Mouse (Mus musculus) heart, embryonic 14.5 days (tissue): ENCODE results near the gene Stil. TPM values are rescaled to one million over a fixed set of nuclear protein-coding genes. Genes with fewer than 3 reads are reported as not detected.

Source experiments
- ATAC-seq: fragments of 200-750 bp; cut with Nextera tagmentation; 2 replicates; pipeline ENCODE4 v1.8.0; 2017; ENCODE audit warnings: low read depth, moderate TSS enrichment; ENCODE audit not compliant: insufficient number of reproducible peaks, insufficient read depth, low FRiP score
- H3K27ac ChIP-seq, 2 experiments: fragments of 200-500 bp in 1 of 2; fragments of 300-500 bp in 1 of 2; sonication (generic) in 1 of 2; replicated peaks in 1 of 2; 2 replicates each; pipeline ENCODE4 v1.5.1; 2012 to 2014; ENCODE audit warnings: low read depth in 2 of 2, low read length in 2 of 2, control low read depth in 1 of 2, mild to moderate bottlenecking in 1 of 2, mixed read lengths in 1 of 2; ENCODE audit not compliant: control insufficient read depth in 1 of 2, insufficient read depth in 1 of 2
- H3K27me3 ChIP-seq: fragments of 300-500 bp; sonication (generic); 2 replicates; pipeline ENCODE4 v1.6.1; 2014; ENCODE audit warnings: mild to moderate bottlenecking, low read length, control low read depth; ENCODE audit not compliant: control insufficient read depth, insufficient read depth
- H3K36me3 ChIP-seq: fragments of 300-500 bp; sonication (generic); 2 replicates; pipeline ENCODE4 v1.6.1; 2014; ENCODE audit warnings: mild to moderate bottlenecking, control low read depth, low read length, mixed read lengths; ENCODE audit not compliant: control insufficient read depth, insufficient read depth
- H3K4me1 ChIP-seq, 2 experiments: fragments of 200-500 bp in 1 of 2; fragments of 300-500 bp in 1 of 2; sonication (generic) in 1 of 2; 2 replicates each; pipeline ENCODE4 v1.6.1; 2012 to 2014; ENCODE audit warnings: low read length in 2 of 2, control low read depth in 1 of 2, mixed read lengths in 1 of 2; ENCODE audit not compliant: control insufficient read depth in 2 of 2, insufficient read depth in 2 of 2
- H3K4me2 ChIP-seq: fragments of 300-500 bp; sonication (generic); 2 replicates; pipeline ENCODE4 v1.6.1; 2014; ENCODE audit warnings: mild to moderate bottlenecking, low read length
- H3K4me3 ChIP-seq, 2 experiments: fragments of 200-500 bp in 1 of 2; fragments of 300-500 bp in 1 of 2; sonication (generic) in 1 of 2; 2 replicates each; pipeline ENCODE4 v1.5.1; 2012 to 2014; ENCODE audit warnings: low read length in 2 of 2, mild to moderate bottlenecking in 2 of 2, control low read depth in 1 of 2, low read depth in 1 of 2, moderate library complexity in 1 of 2; ENCODE audit not compliant: control insufficient read depth in 1 of 2, insufficient read depth in 1 of 2
- H3K9ac ChIP-seq: fragments of 300-500 bp; sonication (generic); 2 replicates; pipeline ENCODE4 v1.6.1; 2014; ENCODE audit warnings: mild to moderate bottlenecking, low read length
- H3K9me3 ChIP-seq: fragments of 300-500 bp; sonication (generic); 2 replicates; pipeline ENCODE4 v1.6.1; 2016; ENCODE audit warnings: low read length, control low read depth; ENCODE audit not compliant: control insufficient read depth
- WGBS: fragments of 180-500 bp; shearing (Covaris S2); extraction: QIAGEN DNeasy Blood & Tissue Kit; methylation state at CpG from one replicate; pipeline ENCODE4 v1.1.7; 2014; 5-methylcytosine and 5-hydroxymethylcytosine counted together
- polyA plus RNA-seq: library from polyadenylated mRNA; unstranded; fragments of >200 nt; fragmentation: Nextera tagmentation; extraction: Ambion mirVana; gene quantifications from 2 replicates; pipeline ENCODE4 v1.2.1, GENCODE M21; 2014

The Stil gene
- polyA plus RNA-seq, 1 experiment from 2014 or later: 9.8 TPM

DNA sequence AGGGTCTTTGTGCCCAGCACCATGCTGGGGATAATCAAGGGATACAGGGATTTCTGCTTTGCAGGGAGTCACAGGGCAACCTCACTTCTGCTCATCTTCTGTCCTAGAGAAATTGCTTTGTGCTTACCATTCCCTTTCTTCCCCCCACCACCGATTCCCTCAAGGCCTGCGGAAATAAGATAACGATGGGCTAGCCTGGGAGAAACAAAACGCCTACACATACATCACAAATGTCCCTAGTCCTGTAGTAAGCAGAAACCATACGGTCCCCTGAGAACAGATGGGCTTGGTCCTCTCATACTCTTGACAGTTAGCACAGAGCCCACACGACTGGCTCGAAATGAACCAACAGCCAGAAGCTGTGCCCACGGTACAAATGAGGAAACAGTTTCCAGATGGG is 48.2 kb downstream of the Stil start:
- Histone ChIP-seq H3K9me3 (no peaks in the 10 kb centered on the region), H3K4me2 (no peak overlapping the region), H3K4me1 (peaks cover 9 to 12% of the 10 kb centered on the region in 2 experiments), H3K36me3 (0 out of 2 replicates have a peak, but pooled peaks cover 5% of the 10 kb centered on the region), H3K9ac (no peak overlapping the region), H3K4me3 (no peak overlapping the region), H3K27me3 (peaks cover 25% of the 10 kb centered on the region; the same call in 1 of the 2 replicates), H3K27ac (no peak overlapping the region)
- 47% methylated on average over 8 of the region's 8 CpGs for WGBS
- no peak for ATAC-seq

DNA sequence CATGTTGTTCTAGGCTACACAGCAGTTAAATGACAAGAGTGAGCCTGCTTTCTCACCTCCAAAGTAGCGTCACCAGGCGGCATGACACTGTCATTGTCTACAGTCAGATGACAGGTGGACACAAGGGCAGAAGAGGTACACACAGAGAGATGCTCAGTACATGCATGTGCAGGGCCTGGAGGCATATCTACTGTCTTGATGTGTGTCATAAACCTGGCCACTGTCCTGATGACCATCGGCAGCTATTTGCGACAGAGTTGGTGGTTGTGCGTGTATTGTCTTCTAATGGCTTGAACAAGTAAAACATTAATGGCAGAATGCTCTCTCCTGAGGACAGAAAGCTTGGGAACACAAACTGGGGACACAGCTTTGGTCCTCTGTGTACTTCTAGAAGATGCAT is 51.3 kb downstream of the Stil start:
- 75% methylated on average over 5 of the region's 5 CpGs for WGBS
- Histone ChIP-seq H3K4me3 (no peak overlapping the region), H3K36me3 (no peaks in the 10 kb centered on the region), H3K9me3 (no peaks in the 10 kb centered on the region), H3K9ac (no peak overlapping the region), H3K4me2 (no peak overlapping the region), H3K27ac (no peak overlapping the region), H3K4me1 (peaks cover 10 to 13% of the 10 kb centered on the region in 2 experiments), H3K27me3 (peaks cover 48% of the 10 kb centered on the region)
- no peak for ATAC-seq

DNA sequence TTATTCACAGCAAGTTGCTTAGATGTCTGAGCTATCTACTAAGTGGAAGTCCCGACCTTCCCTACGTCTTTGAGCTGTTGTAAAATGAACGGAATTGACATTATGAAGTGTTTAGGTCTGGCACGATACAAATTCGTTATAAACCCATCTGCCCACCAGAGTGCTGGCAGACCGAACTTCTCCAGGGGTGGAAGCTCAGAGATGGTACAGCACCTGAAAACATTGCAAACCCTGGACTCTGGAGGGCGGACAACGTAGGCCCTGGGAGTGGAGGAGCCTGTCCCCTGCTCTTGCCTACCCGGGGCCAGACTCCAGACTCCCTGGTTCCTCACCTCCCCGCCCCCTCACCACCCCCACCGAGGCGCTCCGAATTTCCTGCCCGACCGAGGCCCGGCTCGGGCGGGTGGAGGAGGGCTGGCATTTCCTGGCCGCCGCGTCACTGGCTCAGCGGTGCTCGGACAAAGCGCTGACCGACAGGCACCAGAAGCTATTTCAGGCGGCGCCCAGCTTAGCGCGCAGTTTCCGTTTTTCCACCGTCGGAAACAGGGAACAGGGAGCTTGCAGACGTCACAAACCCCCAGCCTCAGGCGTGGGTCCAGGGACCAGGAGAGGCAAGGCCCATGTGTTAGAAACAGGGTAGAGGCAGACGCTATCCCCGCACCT is 52.5 kb downstream of the Stil start:
- H3K9me3 ChIP-seq: no peaks in the 10 kb centered on the region
- H3K9ac ChIP-seq: peak overlapping the region; percentile 64
- ATAC-seq: peak; percentile 77
- peaks cover 12 to 24% of the 10 kb centered on the region in 2 experiments for H3K4me1 ChIP-seq
- peak overlapping the region; percentile 72 for H3K4me2 ChIP-seq
- H3K27me3 ChIP-seq: peaks cover 54% of the 10 kb centered on the region
- 1% methylated on average over 36 of the region's 36 CpGs for WGBS
- peak overlapping the region; percentile 32 to 44 for H3K4me3 ChIP-seq
- no peaks in the 10 kb centered on the region for H3K36me3 ChIP-seq
- H3K27ac ChIP-seq: peak overlapping the region; percentile 71 to 78

DNA sequence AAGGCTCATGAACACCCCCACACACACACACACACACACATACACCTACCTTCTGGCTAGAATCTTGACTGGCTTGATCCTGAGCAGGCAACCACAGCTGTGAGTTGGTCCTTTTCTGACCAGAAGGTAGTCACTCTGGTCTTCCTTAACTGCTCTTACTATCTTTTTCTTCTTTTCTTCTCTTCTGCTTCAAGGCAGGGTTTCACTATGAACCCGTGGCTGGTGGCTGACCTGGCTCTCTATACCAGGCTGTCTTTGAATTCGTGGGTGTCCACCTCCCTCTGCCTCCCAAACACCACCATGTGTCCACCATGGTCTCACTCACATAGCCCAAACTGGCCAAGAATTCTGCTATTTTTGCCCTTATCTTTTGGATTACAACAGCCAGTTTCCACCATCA is 55.1 kb downstream of the Stil start:
- no peaks in the 10 kb centered on the region for H3K36me3 ChIP-seq
- 17% methylated on average over 2 of the region's 2 CpGs for WGBS
- no peak overlapping the region for H3K27ac ChIP-seq
- ATAC-seq: no peak
- no peak overlapping the region for H3K4me2 ChIP-seq
- H3K9ac ChIP-seq: no peak overlapping the region
- H3K4me1 ChIP-seq: peaks cover 10 to 24% of the 10 kb centered on the region in 2 experiments
- H3K4me3 ChIP-seq: no peak overlapping the region
- no peaks in the 10 kb centered on the region for H3K9me3 ChIP-seq
- H3K27me3 ChIP-seq: peaks cover 62% of the 10 kb centered on the region

DNA sequence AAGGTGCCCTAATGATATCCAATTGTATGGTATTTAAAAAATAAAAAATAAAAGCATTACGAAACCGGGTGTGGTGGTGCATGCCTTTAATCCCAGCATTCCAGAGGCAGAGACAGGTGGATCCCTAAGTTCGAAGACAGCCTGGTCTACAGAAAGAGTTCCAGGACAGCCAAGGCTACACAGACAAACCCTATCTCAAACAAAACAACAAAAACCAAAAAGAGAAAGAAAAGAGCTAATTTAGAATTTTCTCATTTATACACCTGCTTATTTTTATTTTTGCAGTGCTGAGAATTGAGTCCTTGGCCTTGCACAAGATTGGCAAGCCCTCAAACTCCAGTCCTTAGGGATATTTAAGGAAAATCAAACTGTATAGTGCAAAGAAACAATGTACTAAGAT is 55.7 kb downstream of the Stil start:
- no peak overlapping the region for H3K9ac ChIP-seq
- H3K27me3 ChIP-seq: peaks cover 65% of the 10 kb centered on the region
- H3K4me3 ChIP-seq: peak overlapping the region in 1 of 2 experiments; percentile 48; a peak in 1 of 4 replicates
- peaks cover 10 to 24% of the 10 kb centered on the region in 2 experiments for H3K4me1 ChIP-seq
- H3K9me3 ChIP-seq: no peaks in the 10 kb centered on the region
- peak overlapping the region in 1 of 2 experiments; percentile 84; a peak in 1 of 4 replicates for H3K27ac ChIP-seq
- WGBS: 33% methylated on average over 3 of the region's 3 CpGs
- ATAC-seq: no peak
- H3K36me3 ChIP-seq: no peaks in the 10 kb centered on the region
- H3K4me2 ChIP-seq: peak overlapping the region; percentile 71

DNA sequence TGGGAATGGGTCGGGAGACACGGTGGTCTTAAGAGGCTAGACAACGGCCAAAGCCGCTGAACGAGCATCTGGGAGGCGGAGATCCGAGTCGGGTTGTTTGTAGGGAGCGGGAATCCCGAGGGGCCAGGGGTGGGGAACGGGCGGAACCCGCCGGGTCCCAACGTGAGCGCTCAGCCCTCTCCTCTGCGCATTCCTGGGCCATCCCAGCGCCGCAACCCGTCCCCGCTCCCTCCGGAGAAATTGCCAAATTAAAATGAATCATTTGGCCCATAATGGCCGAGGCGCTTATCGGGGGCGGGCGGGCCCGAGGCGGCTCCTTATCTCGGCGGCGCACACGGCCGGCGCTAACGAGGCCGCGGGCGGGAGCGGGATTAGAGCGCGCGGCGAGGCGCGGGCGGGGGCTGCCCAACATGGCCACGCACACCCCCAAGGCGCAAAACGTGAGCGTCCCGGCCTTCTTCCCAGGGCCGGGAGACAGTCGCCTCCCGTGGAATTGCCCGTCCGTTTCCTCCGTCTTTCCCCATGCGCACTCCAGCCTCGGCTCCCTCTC is 56.5 kb downstream of the Stil start, which contains the start of gene Tal1:
Tal1 (plus strand) TSS at position 56 of the 550 bp plus-strand sequence.
- peak within 1 kb of the TSS; percentile 78 for H3K9ac ChIP-seq
- under 1% methylated on average over 45 of the region's 60 CpGs for WGBS
- H3K27ac ChIP-seq: peak within 1 kb of the TSS; percentile 63 to 84
- peaks cover 70% of the 10 kb centered on the region for H3K27me3 ChIP-seq
- H3K36me3 ChIP-seq: no peaks in the 10 kb centered on the region
- H3K4me1 ChIP-seq: peaks cover 10 to 24% of the 10 kb centered on the region in 2 experiments
- peak; percentile 60 for ATAC-seq
- peak within 1 kb of the TSS; percentile 71 for H3K4me2 ChIP-seq
- H3K9me3 ChIP-seq: no peaks in the 10 kb centered on the region
- H3K4me3 ChIP-seq: peak within 1 kb of the TSS; percentile 46 to 48

DNA sequence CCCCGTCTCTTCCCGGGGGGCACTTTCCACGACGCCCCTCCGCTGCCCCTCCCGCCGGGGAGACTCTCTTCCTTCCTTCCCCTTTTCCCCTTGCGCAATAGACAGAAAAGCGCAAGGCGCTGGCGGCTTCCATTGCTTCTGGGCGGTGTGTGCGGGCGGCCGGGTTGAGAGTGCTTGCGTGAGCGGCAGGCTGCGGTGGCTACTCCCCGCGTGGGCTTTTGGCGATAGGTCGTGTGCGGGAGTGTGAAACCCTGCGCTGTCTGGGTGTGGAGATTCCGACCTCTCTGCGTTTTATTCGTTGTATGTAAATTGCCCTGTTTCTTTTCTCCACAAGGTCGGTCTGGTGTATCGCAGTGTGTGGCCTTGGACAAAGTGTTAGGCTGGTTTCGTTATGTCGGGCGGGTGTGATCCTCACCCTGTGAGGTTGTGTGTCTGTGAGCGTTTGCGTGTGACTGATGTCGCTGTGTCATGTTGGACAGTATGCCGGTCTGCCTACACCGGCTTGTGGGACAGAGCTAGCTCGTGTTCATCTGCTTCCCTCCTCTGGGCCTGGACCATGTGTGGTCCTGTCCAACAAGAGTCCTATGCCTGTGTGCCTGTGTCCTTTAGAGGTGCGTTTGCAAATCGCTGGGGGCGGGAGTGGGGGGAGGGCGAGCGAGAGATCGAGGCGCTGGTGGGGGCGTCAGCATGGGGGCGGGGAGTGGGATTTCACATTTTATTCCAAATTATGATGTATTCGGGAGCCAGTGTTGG is 57.1 kb downstream of the Stil start:
- Histone ChIP-seq H3K36me3 (no peaks in the 10 kb centered on the region), H3K27ac (peak overlapping the region; percentile 80 to 84), H3K9ac (peak overlapping the region; percentile 78), H3K4me2 (peak overlapping the region; percentile 71), H3K4me3 (peak overlapping the region; percentile 46 to 48), H3K27me3 (peaks cover 76% of the 10 kb centered on the region), H3K9me3 (no peaks in the 10 kb centered on the region), H3K4me1 (peaks cover 9 to 22% of the 10 kb centered on the region in 2 experiments)
- ATAC-seq: peak; percentile 51
- WGBS: under 1% methylated on average over 48 of the region's 48 CpGs
